Mouse (Mus musculus) E14TG2a.4 (cell line): Measurements from ENCODE around the gene Sdr42e1.

Experiments used
- CTCF ChIP-seq: conservative IDR thresholded peaks from 2 replicates; pipeline ENCODE4 v1.5.1; 2014; ENCODE audit warnings: low read length
- NANOG ChIP-seq: IDR thresholded peaks from 2 replicates; pipeline ENCODE4 v1.6.1; 2014; ENCODE audit warnings: borderline replicate concordance, low read length, mixed read lengths
- POU5F1 ChIP-seq: IDR thresholded peaks from 2 replicates; pipeline ENCODE4 v1.6.1; 2014; ENCODE audit warnings: low read length, borderline replicate concordance

DNA sequence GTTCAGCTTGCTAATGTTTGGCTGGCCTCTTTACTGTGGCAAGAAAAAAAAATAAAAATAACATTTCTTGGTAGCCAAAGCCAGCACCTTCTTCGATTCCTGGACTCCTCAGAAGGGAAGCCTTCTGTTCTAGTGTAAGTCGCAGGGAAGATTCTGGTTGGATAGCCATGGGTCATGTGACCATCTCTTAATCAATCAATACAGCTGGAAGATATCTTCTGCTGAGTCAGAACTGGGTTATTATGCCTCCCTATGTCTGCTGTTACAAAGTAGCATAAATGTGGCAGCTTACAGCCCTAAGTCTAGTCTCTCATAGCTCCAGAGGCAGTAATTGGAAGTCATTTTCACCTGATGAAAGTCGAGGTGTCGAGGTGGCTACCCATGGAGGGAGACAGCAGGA is 5.2 kb upstream of the Sdr42e1 start:
- TF ChIP-seq CTCF (no peak), POU5F1 (no peak), NANOG (no peak)
